Mouse (Mus musculus): ENCODE data around the gene Phgr1. TPM values are rescaled to one million over a fixed set of nuclear protein-coding genes. Genes with fewer than 3 reads are reported as not detected.

Phgr1 gene
- polyA plus RNA-seq, 1 experiment from 2014 or later: not detected

DNA sequence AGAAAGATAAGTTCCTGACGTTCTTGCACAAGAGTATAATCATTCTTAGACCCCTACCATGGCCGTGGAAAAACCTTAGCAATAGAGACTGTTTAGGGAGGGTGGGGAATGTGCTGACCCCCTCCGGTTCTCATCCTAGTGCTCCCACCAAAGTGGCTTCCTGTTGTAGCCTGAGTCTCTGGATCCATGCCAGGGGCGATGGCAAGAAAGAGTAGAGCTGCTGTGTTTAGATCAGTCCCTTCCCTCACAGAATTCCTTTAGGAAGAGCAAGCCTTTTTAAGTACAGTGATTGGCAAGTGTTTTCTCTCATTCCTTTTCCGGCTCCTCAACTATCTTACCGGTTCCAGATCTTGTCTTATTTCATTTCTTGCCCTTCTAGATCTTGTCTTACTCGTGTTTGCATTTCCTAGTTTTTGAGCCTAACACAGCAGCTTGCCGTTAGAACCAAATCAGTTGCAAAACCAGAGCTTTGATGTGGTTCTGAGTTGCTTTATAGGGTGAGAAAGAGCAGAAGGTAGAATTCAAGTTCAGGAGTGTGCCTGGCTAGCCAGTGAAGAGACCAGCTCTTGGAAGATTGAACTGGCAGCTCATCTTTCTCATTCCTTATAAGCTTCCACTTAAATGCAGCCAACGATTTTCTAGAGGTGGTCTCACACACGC, 25.1 kb upstream of the Phgr1 start:
- no peak for DNase-seq (ENCODE audit: low read depth, low spot score)
- POLR2A ChIA-PET: interaction anchor here (0.7 to 1.9 kb wide), 3 partner anchors 12 to 115 kb away, joined by 4 to 10 read pairs (median 6); partner anchors contain the start of gene Ccdc9b
- no peak for ATAC-seq
- TF ChIP-seq CTCF (IDR thresholded peaks at IDR 0.05): no peak
- CTCF ChIA-PET: interaction anchor here (5.1 kb wide), 1 partner anchor 12 kb away, joined by 34 read pairs; the partner anchor contains the start of gene Ccdc9b
- no peaks in the 10 kb centered on the region for H3K27me3 ChIP-seq
- in situ Hi-C loops (cut with MboI; ENCODE audit: low pct_unique_long_range_greater_than_20kb): loop anchor here (25.0 kb wide), 1 partner anchor 260 kb away; the partner anchor contains the start of gene Srp14

DNA sequence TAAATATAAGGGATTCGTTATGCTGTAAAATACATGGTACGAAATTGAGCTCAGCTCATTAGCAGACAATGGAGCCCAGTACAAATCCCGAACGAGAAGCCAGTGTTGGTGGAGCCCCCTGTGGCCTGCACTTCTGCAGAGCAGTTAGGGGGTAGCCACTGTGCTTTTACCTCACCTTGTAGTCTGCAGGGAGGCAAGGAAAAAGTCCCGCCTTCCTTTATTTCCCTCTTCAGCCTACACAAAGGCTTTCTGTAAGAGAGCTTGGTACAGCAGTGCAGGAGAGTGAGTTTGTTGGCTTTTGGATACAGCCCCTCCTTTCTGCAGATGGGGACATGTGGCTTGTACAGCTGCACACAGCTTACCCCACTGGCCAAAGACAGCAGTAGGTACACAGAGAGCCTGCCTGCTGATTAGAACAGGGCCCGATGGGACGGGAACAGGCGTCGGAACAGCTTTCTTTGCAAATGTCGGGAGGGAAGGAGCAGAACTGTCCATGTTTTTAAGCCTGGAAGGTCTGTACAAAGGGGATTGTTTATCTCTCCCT, 23.2 kb upstream of the Phgr1 start:
- DNase-seq (ENCODE audit: low read depth, low spot score) (no peak), ATAC-seq (no peak)
- ChIA-PET POLR2A (interaction anchor here (0.9 to 1.8 kb wide), 3 partner anchors 11 to 14 kb away, joined by 3 to 5 read pairs (median 4); partner anchors contain the start of gene Ccdc9b), CTCF (interaction anchor here (1.2 to 5.1 kb wide), 3 partner anchors 10 to 111 kb away, joined by 3 to 34 read pairs (median 3); partner anchors contain the start of gene Ccdc9b)
- no peaks in the 10 kb centered on the region for H3K27me3 ChIP-seq
- no peak for TF ChIP-seq CTCF (IDR thresholded peaks at IDR 0.05)
- in situ Hi-C loops (cut with MboI; ENCODE audit: low pct_unique_long_range_greater_than_20kb): loop anchor here (25.0 kb wide), 1 partner anchor 262 kb away; the partner anchor contains the start of gene Srp14

DNA sequence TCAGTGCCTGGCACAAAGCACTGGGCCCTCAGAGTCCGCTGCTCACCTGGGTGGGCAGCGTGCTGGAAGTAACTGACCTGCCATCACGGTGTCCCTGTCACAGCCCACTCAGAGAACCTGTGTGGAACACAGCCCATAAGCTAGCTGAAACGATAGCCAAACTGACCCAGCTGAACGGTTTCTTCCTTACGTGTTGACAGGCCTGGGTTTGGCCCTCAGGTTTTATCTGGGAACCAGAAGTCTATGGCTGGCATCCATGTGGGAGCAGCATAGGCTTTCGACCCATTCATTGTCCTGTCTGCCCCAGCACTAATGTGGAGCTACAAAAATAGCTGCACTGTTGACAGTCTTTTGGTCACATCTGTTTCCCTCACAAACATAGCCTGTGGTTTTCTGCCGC, 22.1 kb upstream of the Phgr1 start:
- ChIA-PET CTCF (interaction anchor here (1.2 to 5.1 kb wide), 3 partner anchors 9 to 112 kb away, joined by 3 to 34 read pairs (median 3); partner anchors contain the start of gene Ccdc9b), POLR2A (interaction anchor here (1.8 kb wide), 1 partner anchor 10 kb away, joined by 5 read pairs; no protein-coding TSS in a partner anchor)
- no peaks in the 10 kb centered on the region for H3K27me3 ChIP-seq
- in situ Hi-C loops (cut with MboI; ENCODE audit: low pct_unique_long_range_greater_than_20kb): no loop called here
- DNase-seq (ENCODE audit: low read depth, low spot score) (no peak), ATAC-seq (no peak)
- no peak for TF ChIP-seq CTCF (IDR thresholded peaks at IDR 0.05)

DNA sequence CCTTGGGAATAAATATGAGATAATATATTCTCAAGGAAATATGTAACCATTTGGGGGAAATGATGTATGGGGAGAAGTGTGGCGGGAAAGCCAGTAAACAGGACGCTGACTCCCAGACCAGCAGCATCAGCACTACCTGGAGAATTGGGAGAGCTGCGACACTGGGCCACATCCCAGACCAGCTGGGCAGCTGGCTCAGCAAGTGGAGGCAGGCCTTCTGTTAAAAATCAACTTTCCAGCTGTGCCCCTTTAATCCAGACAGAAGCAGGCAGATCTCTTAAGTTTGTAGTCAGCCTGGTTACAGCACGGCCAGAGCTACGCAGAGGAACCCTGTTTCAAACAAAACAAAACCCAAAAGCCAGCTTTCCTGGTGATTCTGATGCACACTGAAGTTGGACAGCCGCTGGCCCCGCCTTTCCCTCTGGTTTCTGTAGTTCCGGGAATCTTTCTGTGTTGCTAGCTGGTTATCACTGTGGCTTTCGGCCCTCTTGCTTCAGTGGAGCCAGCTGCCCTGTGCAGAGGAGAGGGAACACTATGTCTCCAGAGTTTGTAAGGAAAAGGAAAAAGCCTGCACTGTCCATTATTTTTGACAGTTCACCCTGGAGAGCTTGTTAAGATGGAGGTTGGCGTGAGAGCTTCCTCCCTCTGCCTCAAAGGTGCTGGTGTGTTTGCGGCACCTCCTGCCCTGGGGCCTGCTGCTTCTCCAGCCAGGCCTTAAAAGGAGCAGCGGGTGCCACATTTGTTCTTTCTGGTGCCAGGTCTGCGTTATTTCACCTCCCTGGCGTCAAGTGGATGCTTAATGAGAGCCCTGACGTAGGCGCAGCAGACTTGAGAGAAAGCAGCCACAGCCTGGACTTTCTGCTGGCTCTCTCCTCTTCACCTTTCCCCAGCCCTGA, 20.4 kb upstream of the Phgr1 start:
- ATAC-seq (no peak), DNase-seq (ENCODE audit: low read depth, low spot score) (no peak)
- POLR2A ChIA-PET: no interaction called here
- CTCF ChIA-PET: no interaction called here
- in situ Hi-C loops (cut with MboI; ENCODE audit: low pct_unique_long_range_greater_than_20kb): no loop called here
- no peak for TF ChIP-seq CTCF (IDR thresholded peaks at IDR 0.05)
- H3K27me3 ChIP-seq: no peaks in the 10 kb centered on the region

DNA sequence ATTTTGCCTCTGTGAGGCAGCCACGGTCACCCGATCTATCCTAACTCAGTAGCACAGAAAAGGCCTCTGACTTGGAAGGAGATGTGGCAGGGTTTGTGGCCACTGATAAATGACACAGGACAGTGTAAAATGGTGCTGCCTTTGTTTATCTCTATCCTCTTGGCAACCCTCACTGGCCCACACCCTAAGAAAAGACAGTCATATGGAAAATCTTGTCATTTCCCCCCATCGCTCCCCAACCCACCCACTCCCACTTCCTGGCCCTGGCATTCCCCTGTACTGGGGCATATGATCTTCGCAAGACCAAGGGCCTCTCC, 19.8 kb upstream of the Phgr1 start:
- in situ Hi-C loops (cut with MboI; ENCODE audit: low pct_unique_long_range_greater_than_20kb): no loop called here
- no peak for DNase-seq (ENCODE audit: low read depth, low spot score)
- no peak for ATAC-seq
- TF ChIP-seq CTCF (IDR thresholded peaks at IDR 0.05): no peak
- no peaks in the 10 kb centered on the region for H3K27me3 ChIP-seq
- ChIA-PET POLR2A (no interaction called here), CTCF (no interaction called here)

DNA sequence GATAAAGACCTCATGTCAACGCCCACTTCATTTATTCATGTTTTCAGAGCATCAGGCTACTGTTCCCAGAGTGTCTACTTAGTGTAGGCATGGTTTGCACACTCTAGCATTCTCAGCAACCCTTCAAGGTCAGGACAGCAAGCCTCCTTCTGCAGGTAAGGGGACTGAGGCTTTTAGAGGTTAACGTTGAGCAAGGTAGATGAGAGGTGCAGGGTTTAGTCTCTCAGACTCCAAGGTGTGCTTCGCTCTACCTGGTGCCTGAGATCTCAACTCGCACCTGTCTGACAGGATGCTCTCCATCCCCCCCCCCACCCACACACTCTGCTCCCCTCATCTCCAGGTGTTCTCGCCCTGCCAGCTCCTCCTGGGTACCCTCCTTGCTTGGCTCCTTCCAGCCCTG, 18.4 kb upstream of the Phgr1 start:
- in situ Hi-C loops (cut with MboI; ENCODE audit: low pct_unique_long_range_greater_than_20kb): no loop called here
- no peak for ATAC-seq

DNA sequence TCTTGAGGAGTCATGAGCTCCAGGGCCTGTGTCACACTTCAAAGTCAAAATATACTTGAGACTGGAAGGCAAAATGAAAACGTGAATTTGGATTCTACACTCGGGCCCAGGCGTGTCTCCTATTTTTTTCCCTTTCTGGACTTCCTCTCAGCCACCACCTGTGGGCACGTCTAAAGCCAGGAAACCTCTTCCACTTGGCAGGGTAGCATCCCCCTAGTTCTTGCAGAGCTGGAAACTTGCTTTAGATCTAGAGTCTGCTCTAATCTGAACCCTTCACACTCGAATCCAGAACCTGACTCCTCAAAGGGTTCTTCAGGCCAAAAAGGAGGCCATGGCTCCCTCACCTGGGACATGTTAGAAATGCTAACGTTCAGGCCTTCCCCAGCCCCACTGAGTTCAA, 17.2 kb upstream of the Phgr1 start:
- in situ Hi-C loops (cut with MboI; ENCODE audit: low pct_unique_long_range_greater_than_20kb): no loop called here
- ChIA-PET POLR2A (no interaction called here), CTCF (no interaction called here)
- TF ChIP-seq CTCF (IDR thresholded peaks at IDR 0.05): no peak
- ATAC-seq: no peak
- no peaks in the 10 kb centered on the region for H3K27me3 ChIP-seq
- DNase-seq (ENCODE audit: low read depth, low spot score): no peak

More for the DNA sequence above, 18.4 kb upstream of the Phgr1 start:
- DNase-seq (ENCODE audit: low read depth, low spot score): no peak
- H3K27me3 ChIP-seq: no peaks in the 10 kb centered on the region
- POLR2A ChIA-PET: interaction anchor here (0.9 kb wide), 1 partner anchor 9 kb away, joined by 4 read pairs; the partner anchor contains the start of gene Inafm2
- no peak for TF ChIP-seq CTCF (IDR thresholded peaks at IDR 0.05)
- CTCF ChIA-PET: no interaction called here

DNA sequence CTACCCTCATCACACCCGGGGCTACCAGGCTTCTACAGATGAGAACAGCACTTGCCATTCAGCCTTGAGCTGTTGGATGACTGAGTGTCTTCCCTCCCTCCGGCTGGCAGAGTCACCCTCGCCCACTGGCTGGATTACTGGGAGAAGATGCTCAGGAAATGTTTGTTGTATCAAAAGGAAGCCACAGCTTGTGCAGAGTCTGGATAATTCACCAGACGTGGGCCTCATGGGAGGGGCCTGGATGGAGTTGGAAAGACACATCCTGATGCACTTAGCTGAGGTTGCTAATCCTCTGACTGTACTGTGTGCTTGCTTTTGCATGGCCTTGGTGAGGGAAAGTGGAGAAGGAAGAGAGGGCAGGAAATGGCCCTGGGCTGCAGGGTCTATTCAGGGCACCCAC, 16.5 kb upstream of the Phgr1 start:
- in situ Hi-C loops (cut with MboI; ENCODE audit: low pct_unique_long_range_greater_than_20kb): no loop called here
- no peak for DNase-seq (ENCODE audit: low read depth, low spot score)
- H3K27me3 ChIP-seq: no peaks in the 10 kb centered on the region
- TF ChIP-seq CTCF (IDR thresholded peaks at IDR 0.05): no peak
- ChIA-PET POLR2A (no interaction called here), CTCF (no interaction called here)
- ATAC-seq: no peak

DNA sequence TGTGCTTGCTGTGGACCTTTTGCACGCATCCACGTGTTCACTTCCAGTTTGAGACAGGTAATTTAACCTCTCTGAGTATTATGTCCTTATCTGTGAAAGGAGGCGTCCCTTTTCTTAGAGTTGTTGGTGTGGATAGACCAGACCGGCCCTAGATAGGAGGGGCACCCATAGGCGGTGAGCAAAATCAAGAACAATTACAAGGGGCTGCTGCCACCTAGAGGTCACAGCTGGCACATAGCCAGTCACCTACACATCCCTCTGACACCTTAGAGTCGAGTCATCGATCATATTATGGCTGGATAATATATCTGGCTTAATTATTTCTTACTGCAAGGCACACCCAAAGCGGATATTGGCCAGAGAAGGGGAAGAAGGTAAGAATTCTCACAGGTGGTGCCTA, 12.7 kb upstream of the Phgr1 start:
- TF ChIP-seq CTCF (IDR thresholded peaks at IDR 0.05): no peak
- ATAC-seq (no peak), DNase-seq (ENCODE audit: low read depth, low spot score) (no peak)
- in situ Hi-C loops (cut with MboI; ENCODE audit: low pct_unique_long_range_greater_than_20kb): loop anchor here (5.0 kb wide), 1 partner anchor 122 kb away; no protein-coding TSS in a partner anchor
- POLR2A ChIA-PET: interaction anchor here (1.2 to 1.9 kb wide), 2 partner anchors 9 to 12 kb away, joined by 4 to 5 read pairs; no protein-coding TSS in a partner anchor
- CTCF ChIA-PET: interaction anchor here (1.0 to 6.0 kb wide), 5 partner anchors 11 to 123 kb away, joined by 3 to 34 read pairs (median 3); no protein-coding TSS in a partner anchor
- no peaks in the 10 kb centered on the region for H3K27me3 ChIP-seq
